Mouse (Mus musculus): ENCODE measurements around the gene Hsp90b1.
A peak's percentile ranks its signal among the peaks of the same experiment; 100 is the strongest.

DNA sequence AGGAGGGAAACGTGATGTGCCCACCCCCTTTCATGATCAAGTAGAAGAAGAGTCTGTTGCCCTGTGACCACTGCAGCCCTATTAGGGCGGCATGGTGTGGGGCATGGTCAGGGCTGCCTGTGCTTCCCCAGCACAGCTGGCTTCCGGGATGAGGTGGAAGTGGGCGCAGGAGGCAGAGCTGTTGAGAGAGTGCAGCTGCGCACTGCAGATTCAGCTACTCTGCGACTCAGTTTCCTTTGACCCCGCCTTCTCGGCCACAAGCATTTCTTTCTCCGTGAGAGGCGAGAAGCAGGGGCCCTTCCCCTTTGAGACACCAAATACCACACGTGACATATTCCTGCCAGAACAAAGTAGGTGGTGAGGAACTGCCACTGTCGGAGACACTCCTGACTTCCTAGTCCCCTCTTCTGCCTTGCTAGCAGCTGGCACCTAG lies 22.3 kb upstream of the Hsp90b1 start:
- peak; percentile 54; the same call in 1 of the 2 replicates for TF ChIP-seq CTCF (IDR thresholded peaks at IDR 0.05; ENCODE audit: borderline replicate concordance, control insufficient read depth, extremely low read depth, insufficient read depth, low read length, poor library complexity)
- TF ChIP-seq POLR2A (IDR thresholded peaks at IDR 0.05; ENCODE audit: control insufficient read depth, extremely low read depth, insufficient read depth, low read length, poor library complexity), result peak; percentile 97

Measured in thymus, adult 2 months (tissue).